Mouse (Mus musculus): Measurements from ENCODE around the gene Atg13. TPM values are rescaled to one million over a fixed set of nuclear protein-coding genes. Genes with fewer than 3 reads are reported as not detected.
A peak's percentile ranks its signal among the peaks of the same experiment; 100 is the strongest.

Gene Atg13
- polyA plus RNA-seq, 1 experiment from 2014 or later, result 28.1 TPM

GRCm38 (mm10) chr2:91660981-91661380 lies 49.4 kb downstream of the Atg13 start:
- 91% methylated on average over 6 of the region's 6 CpGs for WGBS
- Histone ChIP-seq H3K27me3 (no peaks in the 10 kb centered on the region), H3K9ac (replicated peaks) (no peak overlapping the region), H3K4me3 (replicated peaks) (no peak overlapping the region), H3K4me2 (no peak overlapping the region), H3K4me1 (replicated peaks) (no peaks in the 10 kb centered on the region), H3K36me3 (peaks cover 88% of the 10 kb centered on the region), H3K27ac (no peak overlapping the region), H3K9me3 (no peaks in the 10 kb centered on the region)
- ATAC-seq (ENCODE audit: insufficient number of reproducible peaks, insufficient read depth, low FRiP score, low TSS enrichment, low read depth), result no peak

DNA sequence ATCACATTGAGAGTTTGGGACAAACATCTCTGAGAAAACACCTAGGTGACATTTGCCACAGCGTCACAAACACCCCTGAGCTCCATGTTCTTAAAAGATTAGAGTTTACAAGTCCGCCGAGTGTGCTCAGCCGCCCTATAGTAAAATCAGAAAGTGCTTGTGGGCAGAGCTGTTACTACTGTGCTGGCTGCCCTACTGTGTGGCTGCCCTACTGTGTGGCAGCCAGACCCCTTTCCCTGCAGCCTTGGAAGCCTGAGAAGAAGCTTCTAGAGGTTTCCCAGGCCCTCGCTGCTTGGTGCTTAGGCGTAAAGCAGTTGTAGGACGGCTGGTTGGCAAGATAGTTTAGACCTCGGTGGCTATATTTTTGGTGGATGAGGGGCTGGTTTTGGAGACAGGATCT lies 50.7 kb downstream of the Atg13 start:
- H3K4me3 ChIP-seq (replicated peaks), result no peak overlapping the region
- H3K36me3 ChIP-seq, result peaks cover 92% of the 10 kb centered on the region
- H3K27me3 ChIP-seq, result no peaks in the 10 kb centered on the region
- 93% methylated on average over 8 of the region's 8 CpGs for WGBS
- ATAC-seq (ENCODE audit: insufficient number of reproducible peaks, insufficient read depth, low FRiP score, low TSS enrichment, low read depth), result no peak
- no peak overlapping the region for H3K4me2 ChIP-seq
- no peaks in the 10 kb centered on the region for H3K9me3 ChIP-seq
- H3K27ac ChIP-seq, result no peak overlapping the region
- H3K9ac ChIP-seq (replicated peaks), result no peak overlapping the region
- no peaks in the 10 kb centered on the region for H3K4me1 ChIP-seq (replicated peaks)

GRCm38 (mm10) chr2:91656774-91657173 lies 53.6 kb downstream of the Atg13 start:
- Histone ChIP-seq H3K36me3 (peaks cover 85% of the 10 kb centered on the region), H3K9me3 (no peaks in the 10 kb centered on the region), H3K9ac (replicated peaks) (no peak overlapping the region), H3K4me1 (replicated peaks) (0 out of 2 replicates have a peak, but pooled peaks cover under 1% of the 10 kb centered on the region), H3K4me2 (no peak overlapping the region), H3K4me3 (replicated peaks) (no peak overlapping the region), H3K27ac (no peak overlapping the region), H3K27me3 (no peaks in the 10 kb centered on the region)
- no peak for ATAC-seq (ENCODE audit: insufficient number of reproducible peaks, insufficient read depth, low FRiP score, low TSS enrichment, low read depth)
- WGBS, result 78% methylated on average over 8 of the region's 8 CpGs

DNA sequence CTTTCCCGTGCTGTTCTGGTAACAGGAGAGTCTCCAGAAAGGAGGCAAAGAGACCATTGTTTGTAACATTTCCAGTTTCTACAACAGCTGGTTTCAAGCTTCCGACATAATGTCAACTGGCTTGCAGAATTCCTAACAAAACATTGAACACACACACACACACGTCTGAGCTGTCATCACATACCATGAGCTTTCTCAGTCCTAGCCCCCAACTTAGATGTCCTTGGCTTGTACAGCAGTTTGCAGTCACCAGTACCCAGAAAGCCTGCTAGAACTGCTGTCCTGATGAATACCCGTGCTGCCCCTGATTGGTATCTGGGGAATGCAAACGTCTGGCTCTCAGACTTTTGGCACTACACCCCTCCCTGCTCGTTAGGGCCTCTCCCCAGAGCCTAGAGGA lies 54.5 kb downstream of the Atg13 start:
- Histone ChIP-seq H3K9ac (replicated peaks) (no peak overlapping the region), H3K4me1 (replicated peaks) (peaks cover 6% of the 10 kb centered on the region), H3K36me3 (peaks cover 78% of the 10 kb centered on the region), H3K27ac (no peak overlapping the region), H3K27me3 (no peaks in the 10 kb centered on the region), H3K4me2 (no peak overlapping the region), H3K9me3 (no peaks in the 10 kb centered on the region), H3K4me3 (replicated peaks) (no peak overlapping the region)
- no peak for ATAC-seq (ENCODE audit: insufficient number of reproducible peaks, insufficient read depth, low FRiP score, low TSS enrichment, low read depth)
- 71% methylated on average over 6 of the region's 6 CpGs for WGBS

GRCm38 (mm10) chr2:91655388-91655787 lies 55.0 kb downstream of the Atg13 start:
- Histone ChIP-seq H3K27ac (no peak overlapping the region), H3K9ac (replicated peaks) (no peak overlapping the region), H3K4me2 (no peak overlapping the region), H3K4me3 (replicated peaks) (no peak overlapping the region), H3K36me3 (peaks cover 77% of the 10 kb centered on the region), H3K27me3 (no peaks in the 10 kb centered on the region), H3K9me3 (no peaks in the 10 kb centered on the region), H3K4me1 (replicated peaks) (peaks cover 10% of the 10 kb centered on the region)
- WGBS, result 89% methylated on average over 5 of the region's 5 CpGs
- ATAC-seq (ENCODE audit: insufficient number of reproducible peaks, insufficient read depth, low FRiP score, low TSS enrichment, low read depth), result no peak

DNA sequence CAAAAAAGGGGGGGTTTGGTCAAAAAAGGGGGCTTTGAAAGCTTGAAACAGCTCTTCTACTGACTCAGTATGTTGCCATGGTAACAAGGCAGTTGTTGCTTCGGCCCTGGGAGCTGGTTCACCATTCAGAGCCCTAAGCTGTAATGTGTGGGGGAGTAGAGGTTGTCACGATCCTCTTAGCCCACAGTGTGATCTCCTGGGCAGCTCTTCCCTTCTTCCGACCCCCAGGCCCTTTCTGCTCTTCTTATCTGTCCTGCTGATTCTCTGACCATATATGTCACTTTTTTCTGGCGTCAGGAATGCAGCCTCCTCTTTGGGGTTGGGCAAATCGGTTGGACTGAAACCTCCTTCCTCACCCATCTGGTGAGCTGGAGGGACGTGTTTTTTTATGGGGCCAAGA lies 57.5 kb downstream of the Atg13 start:
- no peak overlapping the region for H3K4me2 ChIP-seq
- ATAC-seq (ENCODE audit: insufficient number of reproducible peaks, insufficient read depth, low FRiP score, low TSS enrichment, low read depth), result no peak
- H3K27me3 ChIP-seq, result no peaks in the 10 kb centered on the region
- WGBS, result 71% methylated on average over 6 of the region's 6 CpGs
- no peak overlapping the region for H3K27ac ChIP-seq
- H3K4me1 ChIP-seq (replicated peaks), result peaks cover 18% of the 10 kb centered on the region
- peaks cover 56% of the 10 kb centered on the region for H3K36me3 ChIP-seq
- no peak overlapping the region for H3K4me3 ChIP-seq (replicated peaks)
- no peak overlapping the region for H3K9ac ChIP-seq (replicated peaks)
- H3K9me3 ChIP-seq, result no peaks in the 10 kb centered on the region

GRCm38 (mm10) chr2:91651458-91652258 lies 58.7 kb downstream of the Atg13 start:
- H3K36me3 ChIP-seq, result peaks cover 56% of the 10 kb centered on the region
- no peak overlapping the region for H3K4me3 ChIP-seq (replicated peaks)
- H3K27ac ChIP-seq, result no peak overlapping the region
- no peak for ATAC-seq (ENCODE audit: insufficient number of reproducible peaks, insufficient read depth, low FRiP score, low TSS enrichment, low read depth)
- no peak overlapping the region for H3K4me2 ChIP-seq
- no peaks in the 10 kb centered on the region for H3K9me3 ChIP-seq
- 89% methylated on average over 14 of the region's 14 CpGs for WGBS
- no peak overlapping the region for H3K9ac ChIP-seq (replicated peaks)
- H3K27me3 ChIP-seq, result no peaks in the 10 kb centered on the region
- peaks cover 18% of the 10 kb centered on the region for H3K4me1 ChIP-seq (replicated peaks)

- peak overlapping the region; percentile 62 for H3K27ac ChIP-seq
- WGBS, result 18% methylated on average over 16 of the region's 16 CpGs
- peaks cover 56% of the 10 kb centered on the region for H3K36me3 ChIP-seq
Observed at GRCm38 (mm10) chr2:91650360-91650995, 59.9 kb downstream of the Atg13 start.

DNA sequence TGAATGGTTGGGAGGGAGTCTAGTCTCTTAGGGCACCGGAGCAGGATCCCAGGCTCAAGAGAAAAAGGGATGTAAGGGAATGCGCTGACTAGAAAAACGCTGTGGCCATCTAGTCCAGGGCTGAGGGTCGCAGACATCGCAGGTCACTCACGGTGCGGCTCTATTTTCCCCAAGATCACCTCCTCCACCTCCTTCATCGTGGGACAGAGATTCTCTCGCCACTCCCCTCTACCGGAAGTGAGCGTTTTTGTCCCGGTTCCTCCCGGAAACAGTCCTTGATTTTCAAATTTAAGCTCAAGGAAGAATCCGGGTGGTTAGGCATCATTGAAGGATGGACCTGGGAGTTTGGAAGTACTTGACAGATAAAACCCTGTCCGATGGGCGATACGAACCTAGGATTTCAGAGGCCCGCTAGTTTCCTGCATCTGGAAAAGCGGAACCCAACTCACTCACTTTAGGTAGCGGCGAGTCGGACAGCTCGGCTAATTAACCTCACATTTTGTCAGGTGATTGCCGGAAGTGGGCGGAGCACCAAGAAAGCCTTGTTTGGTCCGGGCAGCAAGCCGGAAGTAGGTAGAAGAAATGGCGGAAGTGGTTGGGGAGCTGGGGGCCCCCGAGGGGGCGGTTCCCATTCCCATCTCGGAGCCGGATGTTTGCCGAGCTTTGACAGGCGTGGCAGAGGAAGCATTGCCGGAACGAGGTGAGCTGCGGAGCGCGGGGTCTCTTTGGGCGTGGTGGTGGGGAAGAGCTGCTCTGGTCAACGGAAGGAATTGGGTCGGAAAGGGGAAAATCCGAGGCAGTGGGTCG lies 60.6 kb downstream of the Atg13 start, which contains the start of the genes Zfp408 and Arhgap1:
TSS of gene Zfp408 (minus strand) at position 239 of the 807 bp plus-strand sequence.
TSS of gene Arhgap1 (plus strand) at position 308 of the 807 bp plus-strand sequence.
- ATAC-seq (ENCODE audit: insufficient number of reproducible peaks, insufficient read depth, low FRiP score, low TSS enrichment, low read depth), result peak; percentile 86
- Histone ChIP-seq H3K9me3 (no peaks in the 10 kb centered on the region), H3K4me1 (replicated peaks) (peaks cover 18% of the 10 kb centered on the region), H3K27ac (peak within 1 kb of the TSS; percentile 91), H3K9ac (replicated peaks) (peak within 1 kb of the TSS; percentile 97), H3K4me2 (peak within 1 kb of the TSS; percentile 95), H3K36me3 (peaks cover 56% of the 10 kb centered on the region), H3K27me3 (no peaks in the 10 kb centered on the region), H3K4me3 (replicated peaks) (peak within 1 kb of the TSS; percentile 93)
- under 1% methylated on average over 44 of the region's 44 CpGs for WGBS

More at GRCm38 (mm10) chr2:91650360-91650995, 59.9 kb downstream of the Atg13 start:
- Histone ChIP-seq H3K4me2 (peak overlapping the region; percentile 95), H3K9ac (replicated peaks) (peak overlapping the region; percentile 97), H3K4me1 (replicated peaks) (peaks cover 18% of the 10 kb centered on the region), H3K9me3 (no peaks in the 10 kb centered on the region), H3K4me3 (replicated peaks) (peak overlapping the region; percentile 93), H3K27me3 (no peaks in the 10 kb centered on the region)
- peak; percentile 7; the same call in 1 of the 2 replicates for ATAC-seq (ENCODE audit: insufficient number of reproducible peaks, insufficient read depth, low FRiP score, low TSS enrichment, low read depth)

GRCm38 (mm10) chr2:91649152-91649551 lies 61.2 kb downstream of the Atg13 start:
- no peak for ATAC-seq (ENCODE audit: insufficient number of reproducible peaks, insufficient read depth, low FRiP score, low TSS enrichment, low read depth)
- WGBS, result 2% methylated on average over 15 of the region's 15 CpGs
- H3K27ac ChIP-seq, result peak overlapping the region; percentile 91
- H3K36me3 ChIP-seq, result peaks cover 56% of the 10 kb centered on the region
- peak overlapping the region; percentile 93 for H3K4me3 ChIP-seq (replicated peaks)
- peak overlapping the region; percentile 95 for H3K4me2 ChIP-seq
- H3K9ac ChIP-seq (replicated peaks), result peak overlapping the region; percentile 97
- peaks cover 18% of the 10 kb centered on the region for H3K4me1 ChIP-seq (replicated peaks)
- no peaks in the 10 kb centered on the region for H3K9me3 ChIP-seq
- no peaks in the 10 kb centered on the region for H3K27me3 ChIP-seq

- no peak overlapping the region for H3K27ac ChIP-seq
- 33% methylated on average over 1 of the region's 1 CpGs for WGBS
- peaks cover 17% of the 10 kb centered on the region for H3K4me1 ChIP-seq (replicated peaks)
- H3K9me3 ChIP-seq, result no peaks in the 10 kb centered on the region
- ATAC-seq (ENCODE audit: insufficient number of reproducible peaks, insufficient read depth, low FRiP score, low TSS enrichment, low read depth), result no peak
- H3K27me3 ChIP-seq, result no peaks in the 10 kb centered on the region
- peaks cover 58% of the 10 kb centered on the region for H3K36me3 ChIP-seq
- no peak overlapping the region for H3K9ac ChIP-seq (replicated peaks)
- no peak overlapping the region for H3K4me2 ChIP-seq
- H3K4me3 ChIP-seq (replicated peaks), result no peak overlapping the region
Observed at GRCm38 (mm10) chr2:91646733-91647132, 63.6 kb downstream of the Atg13 start.
